Comparison of ENCODE assay signal across 14 mouse cellular contexts in genomic region chr9:108146451-108146850, GRCm38 (mm10). TPM values are rescaled to one million over a fixed set of nuclear protein-coding genes. Genes with fewer than 3 reads are reported as not detected.
DNase-seq lines count a peak whose midpoint lies in the region; ATAC-seq lines count a peak whose summit lies in the region.
"Had no signal": no experiment of that assay in that cellular context is flagged by ENCODE, and none has a peak within 500 bp of the region (broad histone marks: within the 10 kb centered on the region; RNA-seq: fewer than 3 reads in every experiment).

No protein-coding gene starts in this region.

- no peak overlapping the region for H3K4me3 ChIP-seq in midbrain, embryonic 11.5 days (ENCODE audit: low read depth, low read length)
- H3K4me3 ChIP-seq in midbrain, embryonic 13.5 days (replicated peaks) = no peak overlapping the region
- H3K4me3 ChIP-seq: hindbrain, embryonic 13.5 days; limb, embryonic 15.5 days had no signal

- no peaks in the 10 kb centered on the region for H3K36me3 ChIP-seq in midbrain, embryonic 11.5 days (ENCODE audit: control insufficient read depth, insufficient read depth, low read length)
- peaks cover 6% of the 10 kb centered on the region; the same call in 1 of the 2 replicates for H3K36me3 ChIP-seq in midbrain, embryonic 13.5 days
- H3K36me3 ChIP-seq: limb, embryonic 15.5 days had no signal

- ATAC-seq in midbrain, embryonic 11.5 days (ENCODE audit: low FRiP score) = no peak
- no peak for ATAC-seq in midbrain, embryonic 13.5 days
- ATAC-seq in megakaryocyte, adult 5-6 weeks (ENCODE audit: poor library complexity, severe bottlenecking) = peak; percentile 30
- ATAC-seq: lung, postnatal 0 days had no signal

- H3K9ac ChIP-seq in midbrain, embryonic 11.5 days (ENCODE audit: low read length) = no peak overlapping the region
- no peak overlapping the region for H3K9ac ChIP-seq in midbrain, embryonic 13.5 days (replicated peaks)
- H3K9ac ChIP-seq: hindbrain, embryonic 13.5 days; limb, embryonic 15.5 days had no signal

- H3K4me2 ChIP-seq in midbrain, embryonic 11.5 days = no peak overlapping the region
- H3K4me2 ChIP-seq in midbrain, embryonic 13.5 days (replicated peaks) = no peak overlapping the region
- H3K4me2 ChIP-seq: heart, embryonic 11.5 days; hindbrain, embryonic 13.5 days; limb, embryonic 15.5 days had no signal

- no peaks in the 10 kb centered on the region for H3K27me3 ChIP-seq in midbrain, embryonic 11.5 days (ENCODE audit: control insufficient read depth, insufficient read depth, low read length)
- no peaks in the 10 kb centered on the region for H3K27me3 ChIP-seq in midbrain, embryonic 13.5 days
- H3K27me3 ChIP-seq: hindbrain, embryonic 13.5 days; limb, embryonic 15.5 days had no signal

- no peaks in the 10 kb centered on the region for H3K9me3 ChIP-seq in midbrain, embryonic 11.5 days (ENCODE audit: control insufficient read depth, low read length)
- H3K9me3 ChIP-seq in midbrain, embryonic 13.5 days = no peaks in the 10 kb centered on the region; the same call in 1 of the 2 replicates
- H3K9me3 ChIP-seq: hindbrain, embryonic 13.5 days; limb, embryonic 15.5 days had no signal

- WGBS in midbrain, embryonic 11.5 days = 84% methylated on average over 4 of the region's 4 CpGs
- 78% methylated on average over 4 of the region's 4 CpGs for WGBS in midbrain, embryonic 13.5 days

- peak; percentile 64 for DNase-seq in midbrain, embryonic 11.5 days (ENCODE audit: low spot score, missing footprints)
- peak; percentile 79 for DNase-seq in cerebellum, adult 11-12 months
- peak; percentile 75 for DNase-seq in thymus, postnatal 25 days
- DNase-seq in adrenal gland, adult 18-20 months (ENCODE audit: low spot score in 2 of 2) = no peak
- DNase-seq in left cerebral cortex, adult 11 months (ENCODE audit: low spot score) = no peak
- no peak for DNase-seq in heart, postnatal 25 days (ENCODE audit: low spot score)
- DNase-seq: kidney, adult 8-10 months; right cerebral cortex, postnatal 4 days had no signal

- no peak overlapping the region for H3K27ac ChIP-seq in midbrain, embryonic 11.5 days (ENCODE audit: low read depth, low read length)
- H3K27ac ChIP-seq in midbrain, embryonic 13.5 days = no peak overlapping the region
- H3K27ac ChIP-seq: hindbrain, embryonic 13.5 days; limb, embryonic 15.5 days had no signal

- intact Hi-C loops in heart, postnatal 25 days (cut with DNase I) = no loop called here

- H3K4me1 ChIP-seq in midbrain, embryonic 11.5 days (ENCODE audit: control insufficient read depth, insufficient read depth, low read length) = peaks cover 3% of the 10 kb centered on the region
- peaks cover 3% of the 10 kb centered on the region; the same call in 1 of the 2 replicates for H3K4me1 ChIP-seq in midbrain, embryonic 13.5 days (replicated peaks)

RNA-seq across cellular contexts. Expression of gene Bsn, which starts 43.7 kb away (rescaled TPM):
- 2.4 TPM in 2 replicates for polyA plus RNA-seq in midbrain, embryonic 11.5 days (2014; fragmentation: Nextera tagmentation; extraction: Ambion mirVana)
- polyA plus RNA-seq in midbrain, embryonic 13.5 days (2015; fragmentation: Nextera tagmentation; extraction: Ambion mirVana) = 7.1 and 8.0 TPM in 2 replicates
- total RNA-seq in megakaryocyte, adult 5-6 weeks (2015) = 0.91 and 1.5 TPM in 2 replicates
- total RNA-seq in megakaryocyte, adult 5-6 weeks (2017) = 0.37 and 0.62 TPM in 2 replicates
- total RNA-seq in adrenal gland, adult 18-20 months (2021) = 1 to 10 TPM; 1.8 to 3.1 TPM
- total RNA-seq in heart, postnatal 25 days (2021) = under 1 TPM; 0.03 TPM

RNA-seq across cellular contexts. Expression of gene Apeh, which starts 52.0 kb away (rescaled TPM):
- 53.0 and 67.3 TPM in 2 replicates for polyA plus RNA-seq in midbrain, embryonic 11.5 days (2014; fragmentation: Nextera tagmentation; extraction: Ambion mirVana)
- polyA plus RNA-seq in midbrain, embryonic 13.5 days (2015; fragmentation: Nextera tagmentation; extraction: Ambion mirVana) = 56.3 and 62.5 TPM in 2 replicates
- total RNA-seq in megakaryocyte, adult 5-6 weeks (2015) = 37.9 and 41.0 TPM in 2 replicates
- 56.9 and 61.8 TPM in 2 replicates for total RNA-seq in megakaryocyte, adult 5-6 weeks (2017)
- total RNA-seq in adrenal gland, adult 18-20 months (2021) = 10 to 100 TPM; 71.8 to 86.6 TPM
- total RNA-seq in heart, postnatal 25 days (2021) = 10 to 100 TPM; 43.1 to 45.4 TPM

Comparison
In these comparisons a context has a peak if more than half of its experiments do, and no peak if none do; other contexts are left out.
1. DNase-seq: peak in midbrain, embryonic 11.5 days (single experiment), cerebellum, adult 11-12 months (single experiment) and thymus, postnatal 25 days (single experiment); none in adrenal gland, adult 18-20 months (0 of 2), left cerebral cortex, adult 11 months (single experiment) and heart, postnatal 25 days (single experiment).